Mouse (Mus musculus) CH12F3 (cell line): ENCODE results near the gene Asb6.

Experiments
- in situ Hi-C: fragments of 300-500 bp; cut with MboI; formaldehyde crosslinking; loops from 2 replicates; pipeline ENCODE4 v1.14.3; 2020; ENCODE audit warnings: low sequenced_read_pairs

The Asb6 gene

GRCm38 (mm10) chr2:30799456-30799855 is 30.7 kb downstream of the Asb6 start:
- in situ Hi-C loops = loop anchor here (10.0 kb wide), 1 partner anchor 365 kb away; no protein-coding TSS in a partner anchor

GRCm38 (mm10) chr2:30796382-30796781 is 33.8 kb downstream of the Asb6 start:
- in situ Hi-C loops = loop anchor here (10.0 kb wide), 1 partner anchor 362 kb away; no protein-coding TSS in a partner anchor

- in situ Hi-C loops = loop anchor here (10.0 kb wide), 1 partner anchor 361 kb away; no protein-coding TSS in a partner anchor
Measured at GRCm38 (mm10) chr2:30795889-30796275, 34.3 kb downstream of the Asb6 start.

- in situ Hi-C loops = loop anchor here (10.0 kb wide), 1 partner anchor 361 kb away; no protein-coding TSS in a partner anchor
Measured at GRCm38 (mm10) chr2:30795271-30795888, 34.8 kb downstream of the Asb6 start.

- in situ Hi-C loops = loop anchor here (10.0 kb wide), 1 partner anchor 360 kb away; no protein-coding TSS in a partner anchor
Measured at GRCm38 (mm10) chr2:30794179-30795108, 35.7 kb downstream of the Asb6 start.

GRCm38 (mm10) chr2:30792061-30792460 is 38.1 kb downstream of the Asb6 start:
- in situ Hi-C loops = loop anchor here (10.0 kb wide), 1 partner anchor 357 kb away; no protein-coding TSS in a partner anchor

GRCm38 (mm10) chr2:30787466-30787865 is 42.7 kb downstream of the Asb6 start:
- in situ Hi-C loops = no loop called here

GRCm38 (mm10) chr2:30784078-30784994 is 45.8 kb downstream of the Asb6 start:
- in situ Hi-C loops = no loop called here

GRCm38 (mm10) chr2:30783346-30783745 is 46.8 kb downstream of the Asb6 start:
- in situ Hi-C loops = no loop called here

GRCm38 (mm10) chr2:30782312-30783290 is 47.5 kb downstream of the Asb6 start:
- in situ Hi-C loops = no loop called here

GRCm38 (mm10) chr2:30779241-30779640 is 50.9 kb downstream of the Asb6 start:
- in situ Hi-C loops = no loop called here

- in situ Hi-C loops = no loop called here
Measured at GRCm38 (mm10) chr2:30778235-30778634, 51.9 kb downstream of the Asb6 start.

- in situ Hi-C loops = no loop called here
Measured at GRCm38 (mm10) chr2:30777266-30777665, 52.9 kb downstream of the Asb6 start.

- in situ Hi-C loops = no loop called here
Measured at GRCm38 (mm10) chr2:30775955-30776354, 54.2 kb downstream of the Asb6 start.

GRCm38 (mm10) chr2:30773313-30774005 is 56.7 kb downstream of the Asb6 start:
- in situ Hi-C loops = no loop called here
